ENCODE assay signal across 1 mouse cellular context in genomic region chr12:59067095-59067494, GRCm38 (mm10).
TF ChIP-seq lines count a peak whose summit lies in the region.

No protein-coding gene starts in this region.

TF ChIP-seq in MEL, 35 proteins besides CTCF, POLR2A, EP300 and RAD21:
- TF ChIP-seq USF2 (IDR thresholded peaks at IDR 0.05; ENCODE audit: borderline replicate concordance in 1 of 2, insufficient read depth in 1 of 2, low read depth in 1 of 2, low read length in 2 of 2) = no peak
- TF ChIP-seq GABPA (IDR thresholded peaks at IDR 0.05; ENCODE audit: low read depth, low read length) = no peak
- TF ChIP-seq SIN3A (IDR thresholded peaks at IDR 0.05; ENCODE audit: low read length) = no peak
- TF ChIP-seq TAL1 (IDR thresholded peaks at IDR 0.05; ENCODE audit: low read length) = no peak
- no peak for TF ChIP-seq MYB (IDR thresholded peaks at IDR 0.05; ENCODE audit: low read depth, low read length)
- TF ChIP-seq E2F4 (IDR thresholded peaks at IDR 0.05; ENCODE audit: borderline replicate concordance, low read depth, low read length) = no peak
- TF ChIP-seq ELF1 (IDR thresholded peaks at IDR 0.05; ENCODE audit: low read depth, low read length) = no peak
- no peak for TF ChIP-seq MAZ (IDR thresholded peaks at IDR 0.05; ENCODE audit: low read depth, low read length)
- TF ChIP-seq ZKSCAN1 (IDR thresholded peaks at IDR 0.05; ENCODE audit: low read depth, low read length) = no peak
- TF ChIP-seq USF1 (IDR thresholded peaks at IDR 0.05; ENCODE audit: low read depth, low read length) = no peak
- no peak for TF ChIP-seq ETS1 (IDR thresholded peaks at IDR 0.05; ENCODE audit: low read depth, low read length)
- no peak for TF ChIP-seq UBTF (IDR thresholded peaks at IDR 0.05; ENCODE audit: borderline replicate concordance, insufficient read depth, low read depth, low read length)
- TF ChIP-seq NRF1 (IDR thresholded peaks at IDR 0.05; ENCODE audit: insufficient read depth, low read depth, low read length, poor library complexity, severe bottlenecking) = no peak
- TF ChIP-seq KAT2A (conservative IDR thresholded peaks at IDR 0.05; ENCODE audit: low read depth, low read length) = no peak
- no peak for TF ChIP-seq HCFC1 (IDR thresholded peaks at IDR 0.05; ENCODE audit: low read depth, low read length)
- no peak for TF ChIP-seq CHD1 (IDR thresholded peaks at IDR 0.05; ENCODE audit: low read depth, low read length)
